Mouse (Mus musculus) left cerebral cortex, adult 11 months (tissue): Measurements from ENCODE around the gene Coq4.
A peak's percentile ranks its signal among the peaks of the same experiment; 100 is the strongest.

Source experiments
- DNase-seq: peaks from one replicate; pipeline ENCODE4 v3.0.0; 2022; ENCODE audit warnings: low spot score

Coq4 gene

GRCm38 (mm10) chr2:29792772-29793487, 5.6 kb downstream of the Coq4 start:
- no peak for DNase-seq

- peak; percentile 92 for DNase-seq
Observed at GRCm38 (mm10) chr2:29802075-29802826, 15.0 kb downstream of the Coq4 start, which contains the start of gene Slc27a4. Gene Slc27a4, plus strand, starts transcription at chr2:29802634.

GRCm38 (mm10) chr2:29802827-29803201, 15.5 kb downstream of the Coq4 start:
- DNase-seq, result no peak

- no peak for DNase-seq
Observed at GRCm38 (mm10) chr2:29803400-29803831, 16.1 kb downstream of the Coq4 start.

- DNase-seq, result no peak
Observed at GRCm38 (mm10) chr2:29815678-29816371, 28.5 kb downstream of the Coq4 start.

GRCm38 (mm10) chr2:29817426-29818232, 30.3 kb downstream of the Coq4 start:
- DNase-seq, result peak; percentile 87

- no peak for DNase-seq
Observed at GRCm38 (mm10) chr2:29819363-29819762, 32.1 kb downstream of the Coq4 start.

- no peak for DNase-seq
Observed at GRCm38 (mm10) chr2:29820025-29820817, 32.9 kb downstream of the Coq4 start, which contains the start of gene Urm1. Gene Urm1, plus strand, starts transcription at chr2:29820075.

GRCm38 (mm10) chr2:29826318-29826925, 39.1 kb downstream of the Coq4 start:
- DNase-seq, result no peak

- peak; percentile 91 for DNase-seq
Observed at GRCm38 (mm10) chr2:29826926-29827708, 39.8 kb downstream of the Coq4 start.

- no peak for DNase-seq
Observed at GRCm38 (mm10) chr2:29827709-29828024, 40.4 kb downstream of the Coq4 start.

- peak; percentile 64 for DNase-seq
Observed at GRCm38 (mm10) chr2:29831106-29831505, 43.8 kb downstream of the Coq4 start.

GRCm38 (mm10) chr2:29833796-29834195, 46.5 kb downstream of the Coq4 start:
- DNase-seq, result no peak

- no peak for DNase-seq
Observed at GRCm38 (mm10) chr2:29835391-29835899, 48.2 kb downstream of the Coq4 start.

- no peak for DNase-seq
Observed at GRCm38 (mm10) chr2:29839460-29839859, 52.2 kb downstream of the Coq4 start.

GRCm38 (mm10) chr2:29843231-29844105, 56.2 kb downstream of the Coq4 start:
- no peak for DNase-seq

- no peak for DNase-seq
Observed at GRCm38 (mm10) chr2:29844115-29844514, 56.8 kb downstream of the Coq4 start.

- no peak for DNase-seq
Observed at GRCm38 (mm10) chr2:29844661-29845060, 57.4 kb downstream of the Coq4 start.

GRCm38 (mm10) chr2:29845636-29846035, 58.3 kb downstream of the Coq4 start:
- no peak for DNase-seq
